Mouse (Mus musculus): Measurements from ENCODE around the gene Plgrkt. TPM values are rescaled to one million over a fixed set of nuclear protein-coding genes. Genes with fewer than 3 reads are reported as not detected.

The Plgrkt gene
- polyA plus RNA-seq, 1 experiment from 2014 or later = 28.9 TPM

- no peak overlapping the region for H3K27ac ChIP-seq (replicated peaks)
- H3K9me3 ChIP-seq (replicated peaks) = no peaks in the 10 kb centered on the region
- no peaks in the 10 kb centered on the region for H3K36me3 ChIP-seq (replicated peaks)
- ATAC-seq (ENCODE audit: insufficient read depth) = no peak
- 65% methylated on average over 2 of the region's 2 CpGs for WGBS (ENCODE audit: insufficient replicate concordance)
- H3K4me3 ChIP-seq (replicated peaks) = no peak overlapping the region
- no peak overlapping the region for H3K9ac ChIP-seq
- H3K4me2 ChIP-seq = no peak overlapping the region
- no peaks in the 10 kb centered on the region for H3K27me3 ChIP-seq
- peaks cover 40% of the 10 kb centered on the region for H3K4me1 ChIP-seq (replicated peaks)
Measured at GRCm38 (mm10) chr19:29368041-29368440, 851 bp upstream of the Plgrkt start.

- peak overlapping the region; percentile 74 for H3K4me3 ChIP-seq (replicated peaks)
- 16% methylated on average over 20 of the region's 20 CpGs for WGBS (ENCODE audit: insufficient replicate concordance)
- H3K9ac ChIP-seq = peak overlapping the region; percentile 71
- H3K4me2 ChIP-seq = peak overlapping the region; percentile 96
- H3K27me3 ChIP-seq = no peaks in the 10 kb centered on the region
- no peak for ATAC-seq (ENCODE audit: insufficient read depth)
- H3K9me3 ChIP-seq (replicated peaks) = no peaks in the 10 kb centered on the region
- peak overlapping the region; percentile 88 for H3K27ac ChIP-seq (replicated peaks)
- H3K4me1 ChIP-seq (replicated peaks) = peaks cover 39% of the 10 kb centered on the region
- no peaks in the 10 kb centered on the region for H3K36me3 ChIP-seq (replicated peaks)
Measured at GRCm38 (mm10) chr19:29366226-29366968, 793 bp downstream of the Plgrkt start.

DNA sequence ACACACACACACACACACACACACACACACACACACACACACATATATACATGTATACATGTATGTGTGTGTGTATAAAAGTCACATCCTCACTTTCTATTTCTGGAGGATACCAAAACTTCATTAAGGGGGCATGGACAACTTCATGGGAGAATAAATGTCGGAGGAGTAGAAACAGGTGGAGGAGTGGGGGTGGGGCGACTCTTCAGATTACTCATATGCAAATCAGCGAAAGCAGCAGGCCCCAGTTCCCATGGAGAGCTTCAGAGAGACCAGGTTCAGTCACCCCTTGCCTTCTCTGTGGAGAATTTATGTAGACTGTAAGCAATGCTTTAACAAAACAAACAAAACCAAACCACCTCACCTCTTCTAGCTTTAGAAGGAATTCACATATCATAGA is 2.1 kb downstream of the Plgrkt start:
- Histone ChIP-seq H3K9ac (no peak overlapping the region), H3K36me3 (replicated peaks) (no peaks in the 10 kb centered on the region), H3K27me3 (no peaks in the 10 kb centered on the region), H3K4me3 (replicated peaks) (no peak overlapping the region), H3K4me2 (no peak overlapping the region), H3K9me3 (replicated peaks) (no peaks in the 10 kb centered on the region), H3K27ac (replicated peaks) (no peak overlapping the region), H3K4me1 (replicated peaks) (peaks cover 50% of the 10 kb centered on the region)
- ATAC-seq (ENCODE audit: insufficient read depth) = no peak
- 59% methylated on average over 3 of the region's 3 CpGs for WGBS (ENCODE audit: insufficient replicate concordance)

DNA sequence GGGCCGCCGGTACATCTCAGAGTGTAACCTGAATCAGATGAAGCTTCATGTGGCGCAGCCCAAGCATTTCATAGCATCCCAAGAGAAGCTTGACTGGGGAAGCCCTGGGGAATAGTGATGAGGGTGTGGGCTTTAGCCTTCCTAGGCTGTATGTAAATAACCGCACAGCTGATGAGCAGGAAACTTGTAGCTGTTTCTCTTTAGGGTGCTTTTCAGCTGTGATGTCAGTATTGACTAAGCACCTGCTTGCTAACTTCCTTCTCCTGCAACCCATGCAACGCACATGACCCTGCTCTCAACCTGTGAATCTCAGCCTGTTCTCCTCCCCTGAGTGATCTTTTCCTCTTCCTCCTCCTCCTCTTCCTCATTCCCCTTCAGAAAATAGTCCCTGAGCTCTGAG is 3.1 kb downstream of the Plgrkt start:
- Histone ChIP-seq H3K4me1 (replicated peaks) (peaks cover 54% of the 10 kb centered on the region), H3K9me3 (replicated peaks) (no peaks in the 10 kb centered on the region), H3K4me3 (replicated peaks) (no peak overlapping the region), H3K27ac (replicated peaks) (no peak overlapping the region), H3K36me3 (replicated peaks) (no peaks in the 10 kb centered on the region; the same call in 1 of the 2 replicates), H3K27me3 (no peaks in the 10 kb centered on the region), H3K9ac (no peak overlapping the region), H3K4me2 (no peak overlapping the region)
- ATAC-seq (ENCODE audit: insufficient read depth) = no peak
- 69% methylated on average over 5 of the region's 5 CpGs for WGBS (ENCODE audit: insufficient replicate concordance)

DNA sequence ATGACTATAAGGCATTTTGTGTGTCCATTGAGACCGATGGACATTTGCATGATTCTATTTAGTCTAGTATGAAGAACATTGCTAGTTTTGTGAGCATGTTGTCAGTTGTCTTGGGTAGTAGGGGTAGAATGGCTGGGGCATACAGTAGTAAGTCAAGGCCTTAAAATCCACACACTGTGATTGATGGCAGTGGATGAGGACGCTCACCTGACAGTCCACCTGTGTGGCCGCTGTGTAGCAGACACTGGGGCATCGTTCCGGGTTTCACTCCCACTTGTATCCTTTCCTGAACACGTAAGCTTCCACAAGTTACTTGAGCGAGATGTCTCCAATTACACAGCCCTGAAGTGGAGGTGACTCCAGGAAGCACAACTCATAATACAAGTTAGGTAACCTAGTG is 3.6 kb downstream of the Plgrkt start:
- Histone ChIP-seq H3K36me3 (replicated peaks) (no peaks in the 10 kb centered on the region; the same call in 1 of the 2 replicates), H3K27ac (replicated peaks) (no peak overlapping the region), H3K4me2 (no peak overlapping the region), H3K9me3 (replicated peaks) (no peaks in the 10 kb centered on the region), H3K27me3 (no peaks in the 10 kb centered on the region), H3K9ac (no peak overlapping the region), H3K4me1 (replicated peaks) (peaks cover 50% of the 10 kb centered on the region), H3K4me3 (replicated peaks) (no peak overlapping the region)
- no peak for ATAC-seq (ENCODE audit: insufficient read depth)
- WGBS (ENCODE audit: insufficient replicate concordance) = 80% methylated on average over 7 of the region's 7 CpGs

GRCm38 (mm10) chr19:29362173-29362930 is 4.8 kb downstream of the Plgrkt start:
- no peaks in the 10 kb centered on the region for H3K27me3 ChIP-seq
- H3K4me2 ChIP-seq = peak overlapping the region; percentile 88
- ATAC-seq (ENCODE audit: insufficient read depth) = no peak
- H3K4me3 ChIP-seq (replicated peaks) = peak overlapping the region; percentile 64
- peak overlapping the region; percentile 30 for H3K27ac ChIP-seq (replicated peaks)
- WGBS (ENCODE audit: insufficient replicate concordance) = 29% methylated on average over 13 of the region's 13 CpGs
- no peaks in the 10 kb centered on the region for H3K9me3 ChIP-seq (replicated peaks)
- H3K9ac ChIP-seq = peak overlapping the region; percentile 71; the same call in 1 of the 2 replicates
- peaks cover 40% of the 10 kb centered on the region for H3K4me1 ChIP-seq (replicated peaks)
- no peaks in the 10 kb centered on the region; the same call in 1 of the 2 replicates for H3K36me3 ChIP-seq (replicated peaks)

DNA sequence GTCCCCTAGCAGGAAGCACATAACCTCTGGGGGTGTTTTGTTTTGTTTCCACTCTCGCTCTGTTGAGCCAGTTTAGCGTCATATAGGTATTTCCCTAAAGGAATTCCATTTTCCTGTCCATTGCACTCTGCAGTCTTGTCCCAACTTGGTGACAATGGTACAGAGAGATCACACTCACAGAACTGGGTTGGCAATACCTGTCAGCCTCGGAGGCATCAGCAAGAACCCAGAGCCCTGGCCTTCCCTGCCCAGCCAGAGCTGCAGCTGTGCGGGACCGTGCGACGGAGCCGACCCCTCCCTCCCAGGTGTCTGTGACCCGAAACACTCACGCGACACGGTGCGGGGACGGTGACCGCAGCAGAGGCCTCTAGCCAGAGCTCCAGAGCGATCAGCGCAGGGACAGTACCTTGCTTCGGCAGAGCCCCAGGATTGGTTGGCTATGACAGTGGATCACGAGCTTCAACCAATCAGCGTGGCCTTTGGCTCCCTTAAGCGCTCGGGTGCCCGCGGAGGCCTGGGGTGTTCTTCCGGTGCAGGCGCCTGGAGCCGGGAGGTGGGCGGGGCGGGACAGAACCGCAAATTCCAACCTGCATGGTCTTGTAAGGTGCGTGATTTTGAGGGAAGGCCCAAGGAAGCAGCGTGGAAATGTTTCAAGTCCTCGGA is 5.6 kb downstream of the Plgrkt start:
- peak overlapping the region; percentile 71 for H3K9ac ChIP-seq
- peak; percentile 99 for ATAC-seq (ENCODE audit: insufficient read depth)
- 3% methylated on average over 33 of the region's 33 CpGs for WGBS (ENCODE audit: insufficient replicate concordance)
- peak overlapping the region; percentile 88 for H3K4me2 ChIP-seq
- H3K27me3 ChIP-seq = no peaks in the 10 kb centered on the region
- peak overlapping the region; percentile 64 for H3K4me3 ChIP-seq (replicated peaks)
- H3K27ac ChIP-seq (replicated peaks) = no peak overlapping the region
- peaks cover 2% of the 10 kb centered on the region; the same call in 1 of the 2 replicates for H3K36me3 ChIP-seq (replicated peaks)
- H3K4me1 ChIP-seq (replicated peaks) = peaks cover 34% of the 10 kb centered on the region
- no peaks in the 10 kb centered on the region for H3K9me3 ChIP-seq (replicated peaks)

DNA sequence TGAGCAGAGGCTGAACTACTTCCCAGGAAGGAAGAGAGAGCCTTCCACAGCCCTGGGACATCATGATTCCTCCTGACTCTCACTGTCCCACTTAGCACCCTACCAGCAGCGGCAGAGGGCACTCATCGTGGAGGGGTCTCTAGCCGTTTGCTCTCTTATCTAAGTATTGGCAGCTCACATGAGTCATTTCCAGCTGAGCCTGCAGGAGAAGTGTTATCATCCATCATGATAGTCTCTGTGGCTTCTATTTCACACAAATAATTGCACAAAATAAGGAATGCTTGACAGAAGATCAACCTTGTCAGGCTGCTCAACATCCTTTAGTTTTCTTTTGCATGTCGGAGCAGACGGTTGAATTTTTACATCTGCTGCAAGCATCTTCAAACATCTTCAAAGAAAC is 6.9 kb downstream of the Plgrkt start:
- no peaks in the 10 kb centered on the region for H3K27me3 ChIP-seq
- peaks cover 6% of the 10 kb centered on the region; the same call in 1 of the 2 replicates for H3K36me3 ChIP-seq (replicated peaks)
- no peak overlapping the region for H3K27ac ChIP-seq (replicated peaks)
- no peak overlapping the region for H3K4me3 ChIP-seq (replicated peaks)
- H3K4me1 ChIP-seq (replicated peaks) = peaks cover 28% of the 10 kb centered on the region
- H3K4me2 ChIP-seq = peak overlapping the region; percentile 14; the same call in 1 of the 2 replicates
- WGBS (ENCODE audit: insufficient replicate concordance) = 32% methylated on average over 5 of the region's 5 CpGs
- no peak for ATAC-seq (ENCODE audit: insufficient read depth)
- H3K9me3 ChIP-seq (replicated peaks) = no peaks in the 10 kb centered on the region
- no peak overlapping the region for H3K9ac ChIP-seq

DNA sequence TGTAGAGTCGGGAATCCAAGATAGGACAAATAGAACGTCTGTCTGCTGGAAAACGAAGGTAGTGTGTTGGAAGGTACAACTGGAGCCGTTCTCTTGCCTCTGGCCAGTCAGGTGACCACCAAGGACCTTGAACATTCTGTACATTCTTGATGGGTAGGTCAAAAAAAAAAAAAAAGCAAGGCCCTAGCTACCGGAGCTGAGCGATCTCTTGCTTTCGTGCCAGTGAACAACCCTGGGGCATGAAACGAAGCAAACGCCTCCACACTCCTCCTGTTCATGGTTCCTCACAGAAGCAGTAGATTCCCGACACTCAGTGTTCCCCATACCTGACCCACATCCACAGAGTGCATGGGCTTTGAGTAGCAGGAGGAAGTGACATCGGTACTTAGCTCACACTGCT is 10.9 kb downstream of the Plgrkt start:
- no peaks in the 10 kb centered on the region for H3K9me3 ChIP-seq (replicated peaks)
- no peak overlapping the region for H3K9ac ChIP-seq
- H3K4me3 ChIP-seq (replicated peaks) = no peak overlapping the region
- no peak for ATAC-seq (ENCODE audit: insufficient read depth)
- H3K4me2 ChIP-seq = no peak overlapping the region
- no peaks in the 10 kb centered on the region for H3K27me3 ChIP-seq
- peaks cover 6% of the 10 kb centered on the region; the same call in 1 of the 2 replicates for H3K36me3 ChIP-seq (replicated peaks)
- H3K4me1 ChIP-seq (replicated peaks) = peaks cover 26% of the 10 kb centered on the region
- WGBS (ENCODE audit: insufficient replicate concordance) = 77% methylated on average over 11 of the region's 11 CpGs
- H3K27ac ChIP-seq (replicated peaks) = no peak overlapping the region

DNA sequence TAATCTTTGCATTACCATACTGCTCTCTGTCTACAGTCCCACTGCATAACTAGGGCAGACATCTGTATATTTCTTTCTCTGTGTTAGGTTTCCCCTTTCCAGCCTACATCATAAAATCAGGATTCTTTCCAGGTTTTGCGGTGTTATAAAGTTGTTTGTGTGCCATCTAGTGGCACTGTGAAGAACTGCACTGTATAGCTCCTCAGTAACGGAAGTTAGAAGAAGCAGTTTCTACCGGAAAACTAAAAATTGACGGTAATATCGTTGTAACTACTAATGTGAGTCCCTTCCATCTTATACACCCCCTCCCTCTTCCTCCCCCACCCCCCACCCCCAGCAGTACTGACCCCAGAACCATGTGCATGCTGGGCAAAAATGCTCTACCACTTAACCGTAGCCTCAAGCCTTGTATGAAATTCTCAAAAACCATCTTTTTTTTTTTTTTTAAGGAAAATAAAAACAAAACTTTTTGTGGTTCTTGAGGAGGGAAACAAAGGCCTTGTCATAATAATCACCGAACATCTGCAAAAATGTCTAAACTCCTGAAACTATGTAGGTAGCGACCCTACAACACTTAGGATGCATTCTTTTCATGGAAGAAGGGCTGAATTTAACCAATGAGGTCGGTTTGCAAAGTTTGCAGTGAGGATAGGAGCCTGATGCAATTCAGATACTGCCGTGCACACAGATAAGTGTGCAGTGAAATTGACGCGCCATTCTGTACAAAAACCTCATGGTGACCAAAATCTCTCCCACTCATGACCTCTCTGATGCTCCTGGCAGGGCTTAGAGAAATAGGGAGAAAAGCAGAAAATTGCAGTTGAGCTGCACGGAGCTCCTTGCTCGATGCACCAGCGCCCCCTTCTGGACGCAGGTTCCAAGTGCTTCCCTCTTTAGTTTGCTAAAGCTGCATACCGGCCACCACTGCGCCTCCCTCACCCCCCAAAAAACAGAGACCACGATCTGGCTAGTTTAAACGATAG is 12.0 kb downstream of the Plgrkt start:
- 3% methylated on average over 20 of the region's 20 CpGs for WGBS (ENCODE audit: insufficient replicate concordance)
- peaks cover 6% of the 10 kb centered on the region; the same call in 1 of the 2 replicates for H3K36me3 ChIP-seq (replicated peaks)
- no peaks in the 10 kb centered on the region for H3K27me3 ChIP-seq
- H3K4me2 ChIP-seq = peak overlapping the region; percentile 85
- ATAC-seq (ENCODE audit: insufficient read depth) = peak; percentile 70
- no peaks in the 10 kb centered on the region for H3K9me3 ChIP-seq (replicated peaks)
- peak overlapping the region; percentile 57 for H3K4me3 ChIP-seq (replicated peaks)
- H3K27ac ChIP-seq (replicated peaks) = peak overlapping the region; percentile 60; the same call in 1 of the 2 replicates
- peak overlapping the region; percentile 50 for H3K9ac ChIP-seq
- H3K4me1 ChIP-seq (replicated peaks) = peaks cover 16% of the 10 kb centered on the region

All from liver, embryonic 15.5 days (tissue).